Mouse (Mus musculus) limb, embryonic 14.5 days (tissue): ENCODE data around the gene Spata20. TPM values are rescaled to one million over a fixed set of nuclear protein-coding genes. Genes with fewer than 3 reads are reported as not detected.

Source experiments
- ATAC-seq: fragments of 200-750 bp; cut with Nextera tagmentation; 2 replicates; pipeline ENCODE4 v1.8.0; 2017; ENCODE audit warnings: low read depth, moderate number of reproducible peaks, moderate TSS enrichment; ENCODE audit not compliant: low FRiP score
- DNase-seq: peaks from one replicate; pipeline ENCODE4 v3.0.0-alpha.2; 2015; ENCODE audit warnings: low spot score
- H3K27ac ChIP-seq: fragments of 300-500 bp; sonication (generic); replicated peaks from 2 replicates; pipeline ENCODE4 v1.5.1; 2014; ENCODE audit warnings: low read depth, mild to moderate bottlenecking, low read length, moderate library complexity, mixed read lengths
- H3K27me3 ChIP-seq: fragments of 300-500 bp; sonication (generic); 2 replicates; pipeline ENCODE4 v1.6.1; 2014; ENCODE audit warnings: low read length, mixed read lengths; ENCODE audit not compliant: control insufficient read depth, insufficient read depth
- H3K36me3 ChIP-seq: fragments of 300-500 bp; sonication (generic); 2 replicates; pipeline ENCODE4 v1.6.1; 2014; ENCODE audit warnings: mild to moderate bottlenecking, low read length, moderate library complexity, mixed read lengths; ENCODE audit not compliant: control insufficient read depth, insufficient read depth
- H3K4me1 ChIP-seq: fragments of 300-500 bp; sonication (generic); 2 replicates; pipeline ENCODE4 v1.6.1; 2014; ENCODE audit warnings: antibody characterized with exemption, low read length, mixed read lengths; ENCODE audit not compliant: control insufficient read depth, insufficient read depth
- H3K4me2 ChIP-seq: fragments of 300-500 bp; sonication (generic); replicated peaks from 2 replicates; pipeline ENCODE4 v1.6.1; 2014; ENCODE audit warnings: low read depth, mild to moderate bottlenecking, low read length, moderate library complexity; ENCODE audit not compliant: severe bottlenecking
- H3K4me3 ChIP-seq: fragments of 300-500 bp; sonication (generic); replicated peaks from 2 replicates; pipeline ENCODE4 v1.5.1; 2014; ENCODE audit warnings: low read length
- H3K9ac ChIP-seq: fragments of 300-500 bp; sonication (generic); 2 replicates; pipeline ENCODE4 v1.6.1; 2014; ENCODE audit warnings: mild to moderate bottlenecking, low read depth, low read length, moderate library complexity; ENCODE audit not compliant: severe bottlenecking
- H3K9me3 ChIP-seq: fragments of 300-500 bp; sonication (generic); 2 replicates; pipeline ENCODE4 v1.6.1; 2016; ENCODE audit warnings: low read length; ENCODE audit not compliant: control insufficient read depth
- POLR2A ChIP-seq: fragments of 200-500 bp; IDR thresholded peaks from 2 replicates; pipeline ENCODE4 v1.8.0; 2012; ENCODE audit warnings: inconsistent platforms, mild to moderate bottlenecking, moderate library complexity, borderline replicate concordance; ENCODE audit not compliant: insufficient read depth, insufficient read length; ENCODE audit errors: extremely low read depth
- WGBS: fragments of 180-500 bp; shearing (Covaris S2); extraction: QIAGEN DNeasy Blood & Tissue Kit; methylation state at CpG from one replicate; pipeline ENCODE4 v1.1.7; 2014; 5-methylcytosine and 5-hydroxymethylcytosine counted together
- polyA plus RNA-seq, 2 experiments: library from polyadenylated mRNA; depleted of rRNA in 1 of 2; stranded (reverse) in 1 of 2; unstranded in 1 of 2; fragments of >200 nt; fragmentation: Nextera tagmentation in 1 of 2; extraction: Ambion mirVana in 1 of 2; gene quantifications; 2 replicates each; pipeline versions ENCODE4 v1.2.1 to v1.2.3; 2012 to 2014

Gene Spata20
- polyA plus RNA-seq, 2 experiments, result 0.14 to 0.16 TPM

DNA sequence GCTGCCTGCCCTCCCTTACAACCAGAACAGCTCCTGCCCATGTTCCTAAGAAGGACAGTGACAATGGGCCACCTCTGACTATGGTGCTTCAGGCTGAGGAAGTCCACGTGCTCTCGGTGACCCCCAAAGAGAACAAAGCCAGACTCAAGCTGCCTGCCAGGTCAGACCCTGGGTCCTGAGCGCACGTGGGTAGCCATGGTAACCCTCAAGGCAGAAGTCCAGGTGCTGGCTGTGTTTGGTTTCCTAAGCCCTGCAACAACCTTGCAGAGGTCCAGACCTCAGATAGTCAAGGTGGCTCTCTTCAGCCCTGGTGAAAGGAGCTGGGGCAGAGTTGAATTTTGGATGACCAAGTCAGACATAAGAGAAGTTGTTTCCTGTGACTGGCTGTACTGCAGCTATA lies 3.8 kb upstream of the Spata20 start:
- H3K36me3 ChIP-seq, result no peaks in the 10 kb centered on the region
- ATAC-seq (no peak), DNase-seq (no peak)
- H3K4me3 ChIP-seq, result no peak overlapping the region
- H3K4me2 ChIP-seq, result no peak overlapping the region
- H3K9me3 ChIP-seq, result no peaks in the 10 kb centered on the region
- H3K4me1 ChIP-seq, result peaks cover 11% of the 10 kb centered on the region
- WGBS, result 22% methylated on average over 4 of the region's 4 CpGs
- H3K27ac ChIP-seq, result no peak overlapping the region
- H3K9ac ChIP-seq, result no peak overlapping the region
- no peak for TF ChIP-seq POLR2A
- H3K27me3 ChIP-seq, result no peaks in the 10 kb centered on the region

DNA sequence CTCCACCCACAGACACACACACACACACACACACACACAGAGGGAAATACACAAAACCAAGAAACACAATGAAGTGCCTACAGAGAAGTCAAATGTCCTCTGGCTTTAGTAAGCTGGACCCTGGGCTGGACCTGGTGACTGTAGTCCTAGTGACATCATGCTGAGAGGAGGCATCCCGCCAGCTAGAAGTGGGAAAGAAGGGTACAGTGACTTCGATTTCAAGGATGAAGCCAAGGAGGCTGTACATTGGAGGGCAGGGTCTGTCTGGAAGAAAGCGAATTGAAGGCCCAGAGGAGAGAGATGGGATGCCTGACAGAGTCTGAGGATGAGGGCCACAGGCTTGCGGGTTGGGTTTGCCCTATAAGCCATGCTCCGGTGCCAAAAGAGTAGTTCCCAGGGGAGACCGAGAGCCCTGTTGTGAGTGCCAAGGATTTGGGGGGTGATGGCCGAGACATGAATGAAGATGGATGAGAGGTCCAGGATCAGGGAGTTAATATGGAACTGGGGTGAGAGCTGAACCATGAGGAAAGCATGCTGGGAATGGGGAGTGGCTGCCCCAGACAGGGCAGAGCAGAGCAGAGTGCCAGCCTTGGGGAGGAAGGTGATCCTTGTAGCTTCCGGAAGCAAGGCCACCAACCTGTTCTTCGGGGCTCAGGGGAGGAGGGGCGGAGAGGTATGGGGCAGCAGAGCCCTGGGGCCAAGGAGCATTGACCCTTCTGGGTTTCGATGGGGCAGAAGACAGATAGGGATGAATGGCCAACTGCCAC lies 3.0 kb upstream of the Spata20 start:
- H3K27me3 ChIP-seq, result no peaks in the 10 kb centered on the region
- H3K9me3 ChIP-seq, result no peaks in the 10 kb centered on the region
- peaks cover 11% of the 10 kb centered on the region for H3K4me1 ChIP-seq
- H3K27ac ChIP-seq, result no peak overlapping the region
- 87% methylated on average over 11 of the region's 11 CpGs for WGBS
- no peak for TF ChIP-seq POLR2A
- DNase-seq (no peak), ATAC-seq (no peak)
- H3K9ac ChIP-seq, result no peak overlapping the region
- no peak overlapping the region for H3K4me2 ChIP-seq
- no peak overlapping the region for H3K4me3 ChIP-seq
- no peaks in the 10 kb centered on the region for H3K36me3 ChIP-seq

DNA sequence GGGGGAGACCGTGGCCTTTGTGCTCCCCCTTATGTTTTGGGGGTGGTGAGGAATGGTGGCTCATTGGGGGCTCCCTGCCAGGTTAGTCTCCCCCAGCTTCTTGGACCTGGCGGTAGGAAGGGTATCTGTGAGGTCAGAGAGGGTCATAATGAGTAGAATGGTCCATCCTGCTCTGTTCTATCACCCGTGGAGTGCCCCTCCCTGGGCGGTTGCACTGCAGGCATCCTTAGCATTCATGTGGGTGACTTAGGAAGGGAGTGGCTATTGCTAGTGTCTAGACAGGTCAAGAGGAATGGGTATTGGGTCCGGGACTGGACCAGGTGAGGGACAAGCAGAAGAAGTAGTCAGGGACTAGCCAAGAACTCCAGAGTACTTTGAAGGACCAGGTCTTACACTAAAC lies 756 bp downstream of the Spata20 start:
- H3K27me3 ChIP-seq, result no peaks in the 10 kb centered on the region
- no peak overlapping the region for H3K27ac ChIP-seq
- WGBS, result 73% methylated on average over 5 of the region's 5 CpGs
- ATAC-seq (no peak), DNase-seq (no peak)
- no peak overlapping the region for H3K9ac ChIP-seq
- no peaks in the 10 kb centered on the region for H3K36me3 ChIP-seq
- no peaks in the 10 kb centered on the region for H3K4me1 ChIP-seq
- H3K4me2 ChIP-seq, result no peak overlapping the region
- no peak for TF ChIP-seq POLR2A
- no peak overlapping the region for H3K4me3 ChIP-seq
- no peaks in the 10 kb centered on the region for H3K9me3 ChIP-seq

DNA sequence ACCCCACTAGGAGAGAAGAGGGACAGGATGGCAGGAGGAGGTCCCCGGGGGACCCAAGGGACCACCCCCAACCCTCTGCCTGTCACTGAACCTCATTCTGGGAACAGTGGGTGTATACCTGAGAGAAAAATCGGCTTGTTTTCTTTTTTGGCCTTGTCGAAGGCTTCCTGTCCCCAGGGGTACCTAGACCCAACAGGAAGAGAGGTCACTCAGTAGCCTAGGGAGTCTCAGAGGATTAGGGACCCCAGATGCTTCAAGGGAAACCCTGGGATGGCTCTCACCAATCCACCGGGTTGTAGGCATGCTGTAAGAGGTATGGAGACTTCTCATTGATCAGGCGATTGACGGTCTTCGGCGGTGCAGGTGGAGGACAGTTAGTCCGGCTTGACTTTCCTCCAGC lies 1.3 kb downstream of the Spata20 start:
- DNase-seq (no peak), ATAC-seq (no peak)
- H3K4me3 ChIP-seq, result no peak overlapping the region
- H3K4me1 ChIP-seq, result no peaks in the 10 kb centered on the region
- H3K27me3 ChIP-seq, result no peaks in the 10 kb centered on the region
- H3K36me3 ChIP-seq, result no peaks in the 10 kb centered on the region
- no peak overlapping the region for H3K27ac ChIP-seq
- H3K9me3 ChIP-seq, result no peaks in the 10 kb centered on the region
- WGBS, result 89% methylated on average over 9 of the region's 9 CpGs
- no peak overlapping the region for H3K9ac ChIP-seq
- H3K4me2 ChIP-seq, result no peak overlapping the region
- no peak for TF ChIP-seq POLR2A

DNA sequence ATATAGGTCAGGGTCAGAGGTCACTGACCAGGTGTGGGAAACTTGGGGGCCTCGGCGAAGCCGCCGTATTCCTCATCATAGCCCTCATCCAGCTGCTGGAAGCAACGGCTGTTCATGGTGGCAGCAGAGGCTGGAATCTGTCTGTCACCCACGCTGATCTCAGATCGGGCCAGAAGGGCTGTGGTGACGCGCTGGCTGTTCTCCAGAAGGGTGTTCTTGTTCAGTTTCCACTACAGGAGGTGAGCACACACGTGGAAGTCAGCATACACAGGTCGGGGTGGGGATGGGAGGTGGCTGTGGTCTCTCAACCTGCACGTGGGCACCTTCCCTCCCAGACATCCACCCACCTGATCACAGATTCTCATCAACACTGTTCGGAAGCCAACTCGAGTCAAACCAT lies 2.1 kb downstream of the Spata20 start:
- no peaks in the 10 kb centered on the region for H3K9me3 ChIP-seq
- H3K27ac ChIP-seq, result no peak overlapping the region
- ATAC-seq (no peak), DNase-seq (no peak)
- H3K27me3 ChIP-seq, result no peaks in the 10 kb centered on the region
- no peak for TF ChIP-seq POLR2A
- H3K9ac ChIP-seq, result no peak overlapping the region
- H3K4me3 ChIP-seq, result no peak overlapping the region
- no peaks in the 10 kb centered on the region for H3K4me1 ChIP-seq
- H3K4me2 ChIP-seq, result no peak overlapping the region
- WGBS, result 69% methylated on average over 14 of the region's 14 CpGs
- H3K36me3 ChIP-seq, result no peaks in the 10 kb centered on the region

DNA sequence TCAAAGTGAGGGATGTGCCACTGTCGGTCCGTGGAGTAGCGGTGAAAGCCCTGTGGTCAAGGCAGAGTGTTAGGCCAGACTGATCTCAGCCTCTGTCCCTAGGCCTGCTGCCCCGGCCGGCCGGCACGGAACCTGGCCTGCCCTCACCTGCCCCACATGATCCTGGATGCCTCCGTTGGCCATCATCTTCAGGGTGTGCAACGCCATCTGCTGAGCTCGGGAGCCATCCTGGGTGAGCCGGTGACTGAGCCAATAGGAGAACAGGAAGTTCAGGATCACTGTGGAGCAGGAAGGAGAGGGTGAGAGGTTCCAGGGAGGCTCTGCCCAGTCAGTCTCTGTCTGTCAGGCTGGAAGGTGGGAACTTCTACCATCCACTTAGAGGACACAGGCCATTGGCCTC lies 2.5 kb downstream of the Spata20 start:
- H3K36me3 ChIP-seq, result no peaks in the 10 kb centered on the region
- no peak overlapping the region for H3K27ac ChIP-seq
- H3K4me2 ChIP-seq, result no peak overlapping the region
- H3K4me1 ChIP-seq, result no peaks in the 10 kb centered on the region
- DNase-seq (no peak), ATAC-seq (no peak)
- TF ChIP-seq POLR2A, result no peak
- H3K9me3 ChIP-seq, result no peaks in the 10 kb centered on the region
- no peaks in the 10 kb centered on the region for H3K27me3 ChIP-seq
- H3K9ac ChIP-seq, result no peak overlapping the region
- no peak overlapping the region for H3K4me3 ChIP-seq
- WGBS, result 72% methylated on average over 11 of the region's 11 CpGs
